Mouse (Mus musculus) kidney, adult 2 months (tissue): ENCODE results near the gene Klre1.

Experiments
- CTCF ChIP-seq: fragments of 200-500 bp; conservative IDR thresholded peaks from 2 replicates; pipeline ENCODE4 v1.5.1; 2011; ENCODE audit warnings: low read depth, mild to moderate bottlenecking, control low read depth, low read length, moderate library complexity, mixed read lengths; ENCODE audit not compliant: insufficient read depth, insufficient read length
- POLR2A ChIP-seq: fragments of 200-500 bp; IDR thresholded peaks from one replicate; pipeline ENCODE4 v1.6.1; 2011; ENCODE audit warnings: low read depth, low read length, control low read depth

DNA sequence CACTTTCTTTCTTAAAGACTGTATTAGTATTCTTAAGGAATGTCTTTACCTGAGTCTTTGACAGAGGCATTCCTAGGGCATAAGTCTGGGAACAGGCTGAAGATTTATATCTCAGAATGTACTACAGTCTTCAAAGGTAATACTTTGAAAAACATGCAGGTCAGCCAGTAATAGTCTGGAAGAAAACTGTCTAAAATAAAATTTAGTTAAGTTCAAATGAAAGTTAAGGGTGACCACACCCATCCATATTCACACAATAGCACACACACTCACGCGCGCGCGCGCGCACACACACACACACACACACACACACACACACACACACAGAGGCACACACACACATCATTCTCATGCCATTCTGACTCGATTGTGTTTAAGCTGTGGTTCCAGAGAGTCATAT lies at the start of gene Klre1:
- TF ChIP-seq POLR2A (no peak), CTCF (no peak)
